Mouse (Mus musculus): ENCODE data around the gene Clec3b. TPM values are rescaled to one million over a fixed set of nuclear protein-coding genes. Genes with fewer than 3 reads are reported as not detected.

Clec3b gene
- polyA plus RNA-seq, 1 experiment, result not detected

DNA sequence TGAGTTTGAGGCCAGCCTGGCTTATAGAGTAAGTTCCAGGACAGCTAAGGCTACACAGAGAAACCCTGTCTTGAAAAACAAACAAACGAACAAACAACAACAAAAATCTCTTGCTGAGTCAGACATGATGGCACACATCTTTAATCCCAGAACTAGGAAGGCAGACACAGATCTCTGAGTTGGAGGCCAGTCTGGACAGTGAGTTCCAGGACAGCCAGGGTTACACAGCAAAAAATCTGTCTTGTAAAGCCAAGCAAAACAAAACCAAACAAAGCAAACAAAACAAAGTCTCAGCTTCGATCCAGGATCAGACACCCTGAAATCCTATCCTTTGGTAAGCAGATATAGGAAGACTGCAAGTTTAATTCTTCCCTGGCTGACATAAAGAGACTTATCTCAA is 11.0 kb downstream of the Clec3b start:
- peaks cover 2% of the 10 kb centered on the region for H3K4me1 ChIP-seq (ENCODE audit: control insufficient read depth, insufficient read depth, low read length)
- H3K27ac ChIP-seq (ENCODE audit: insufficient read depth, low read depth, low read length), result no peak overlapping the region
- no peak overlapping the region for H3K4me3 ChIP-seq (ENCODE audit: insufficient read depth, low read depth, low read length)
- 71% methylated on average over 2 of the region's 2 CpGs for WGBS
- no peak for TF ChIP-seq CTCF (IDR thresholded peaks at IDR 0.05; ENCODE audit: insufficient read depth, low read depth, low read length)
- no peak for TF ChIP-seq POLR2A (IDR thresholded peaks at IDR 0.05; ENCODE audit: insufficient read depth, low read depth, low read length)

DNA sequence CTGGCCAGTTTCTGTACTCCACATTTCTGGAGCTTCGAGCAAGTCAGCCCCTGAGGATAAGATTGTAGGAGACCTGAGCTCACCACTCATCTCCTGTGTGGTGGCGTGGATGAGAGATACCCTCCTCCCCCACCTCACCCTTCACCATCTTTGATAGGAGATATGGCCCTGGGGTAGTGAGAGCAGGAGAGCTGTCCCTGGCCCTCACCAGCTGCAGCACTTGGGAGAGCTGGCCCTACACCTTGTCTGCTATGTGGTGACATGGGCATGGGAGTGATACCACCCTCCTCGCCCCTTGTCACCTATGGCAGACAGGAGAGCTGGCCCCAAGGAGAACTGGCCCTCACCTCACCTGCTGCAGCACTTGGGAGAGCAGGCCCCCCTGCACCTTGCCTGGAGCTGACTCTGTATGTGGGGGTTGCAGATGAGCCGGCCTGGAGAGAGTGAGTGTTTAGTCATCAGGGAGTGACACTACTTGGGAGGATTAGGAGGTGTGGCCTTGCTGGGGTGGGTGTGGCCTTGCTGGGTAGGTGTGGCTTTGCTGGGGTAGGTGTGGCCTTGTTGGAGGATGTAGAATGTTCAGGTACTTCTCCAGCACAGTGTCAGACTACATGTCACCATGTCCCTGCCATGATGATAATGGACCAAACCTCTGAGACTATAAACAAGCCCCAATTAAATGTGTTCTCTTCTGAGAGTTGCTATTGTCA is 12.4 kb downstream of the Clec3b start:
- 83% methylated on average over 4 of the region's 4 CpGs for WGBS
- no peaks in the 10 kb centered on the region; the same call in 1 of the 2 replicates for H3K4me1 ChIP-seq (ENCODE audit: control insufficient read depth, insufficient read depth, low read length)
- H3K27ac ChIP-seq (ENCODE audit: insufficient read depth, low read depth, low read length), result no peak overlapping the region
- H3K4me3 ChIP-seq (ENCODE audit: insufficient read depth, low read depth, low read length), result no peak overlapping the region
- no peak for TF ChIP-seq POLR2A (IDR thresholded peaks at IDR 0.05; ENCODE audit: insufficient read depth, low read depth, low read length)

DNA sequence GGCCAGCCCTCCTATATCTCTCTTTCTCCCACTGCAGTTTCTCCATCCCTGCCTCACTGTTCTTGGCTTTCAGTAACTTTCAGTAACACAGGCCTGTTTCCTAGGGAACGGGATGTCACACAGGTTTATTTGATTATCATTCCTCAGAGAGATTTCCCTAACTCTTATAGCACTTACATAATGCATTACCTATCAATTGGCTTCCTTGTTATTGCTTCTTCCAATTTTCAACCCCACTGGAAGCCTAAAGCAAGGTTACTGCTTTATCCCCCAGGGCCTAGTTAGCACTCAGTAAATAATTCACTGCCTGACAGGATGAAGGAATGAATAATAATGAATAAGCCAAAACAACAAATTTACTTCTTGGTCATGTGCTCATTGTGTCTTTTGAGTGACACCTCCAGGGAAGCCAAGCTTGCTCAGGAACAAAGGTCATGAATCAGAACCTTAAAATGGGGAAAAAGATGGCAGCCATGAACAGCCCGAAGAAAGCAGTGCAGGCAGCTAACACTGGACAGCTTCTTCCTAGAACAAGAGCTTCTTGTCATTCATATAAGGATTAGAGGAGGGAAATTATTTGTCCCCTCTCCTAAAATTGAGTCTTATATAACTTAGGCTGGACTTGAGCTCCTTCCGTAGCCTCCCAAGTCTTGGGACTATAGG is 15.2 kb downstream of the Clec3b start:
- no peaks in the 10 kb centered on the region for H3K4me1 ChIP-seq (ENCODE audit: control insufficient read depth, insufficient read depth, low read length)
- no peak overlapping the region for H3K27ac ChIP-seq (ENCODE audit: insufficient read depth, low read depth, low read length)
- TF ChIP-seq POLR2A (IDR thresholded peaks at IDR 0.05; ENCODE audit: insufficient read depth, low read depth, low read length), result no peak
- no peak for TF ChIP-seq CTCF (IDR thresholded peaks at IDR 0.05; ENCODE audit: insufficient read depth, low read depth, low read length)
- no peak overlapping the region for H3K4me3 ChIP-seq (ENCODE audit: insufficient read depth, low read depth, low read length)
- 87% methylated on average over 3 of the region's 3 CpGs for WGBS

DNA sequence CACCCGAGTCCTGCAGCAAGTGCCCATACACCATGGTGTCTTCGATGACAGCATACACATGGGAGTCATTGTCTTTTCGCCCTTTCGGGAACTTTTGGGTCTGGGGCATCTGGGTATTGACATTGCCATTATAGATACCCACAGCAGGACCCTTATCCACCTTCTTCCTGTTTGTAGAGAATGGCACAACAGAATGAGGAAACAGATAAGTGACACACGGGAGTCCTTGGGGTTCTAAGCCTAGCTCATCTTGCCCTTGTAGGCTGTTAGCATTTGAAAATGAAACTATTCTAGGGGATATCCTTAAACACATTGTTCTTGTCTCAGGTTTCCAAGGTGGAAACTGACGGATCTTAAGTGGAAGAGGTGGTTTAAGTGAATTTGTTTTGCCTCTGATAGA is 23.0 kb downstream of the Clec3b start:
- no peak overlapping the region for H3K4me3 ChIP-seq (ENCODE audit: insufficient read depth, low read depth, low read length)
- TF ChIP-seq POLR2A (IDR thresholded peaks at IDR 0.05; ENCODE audit: insufficient read depth, low read depth, low read length), result no peak
- no peak for TF ChIP-seq CTCF (IDR thresholded peaks at IDR 0.05; ENCODE audit: insufficient read depth, low read depth, low read length)
- H3K4me1 ChIP-seq (ENCODE audit: control insufficient read depth, insufficient read depth, low read length), result peaks cover 3% of the 10 kb centered on the region; the same call in 1 of the 2 replicates
- no peak overlapping the region for H3K27ac ChIP-seq (ENCODE audit: insufficient read depth, low read depth, low read length)
- WGBS, result 91% methylated on average over 6 of the region's 6 CpGs

DNA sequence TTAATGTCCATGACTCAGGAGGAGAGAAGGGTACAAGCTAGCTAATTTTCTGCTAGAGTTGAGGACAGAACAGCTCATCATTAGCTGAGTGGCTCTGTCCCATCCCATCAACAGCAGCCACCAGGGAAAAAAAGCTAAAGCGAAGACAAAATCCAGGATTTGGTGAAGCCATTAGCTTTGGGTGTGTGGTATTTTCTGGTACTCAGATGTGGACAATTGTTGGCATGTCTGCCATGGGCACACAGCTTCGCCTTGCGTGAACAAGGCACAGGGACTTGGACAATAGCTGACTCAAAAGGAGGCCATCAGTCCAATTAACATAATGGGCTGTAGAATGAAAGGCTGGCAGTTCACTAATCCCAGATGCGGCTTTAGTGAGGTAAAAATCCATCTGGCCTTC is 23.6 kb downstream of the Clec3b start:
- Histone ChIP-seq H3K4me3 (ENCODE audit: insufficient read depth, low read depth, low read length) (no peak overlapping the region), H3K27ac (ENCODE audit: insufficient read depth, low read depth, low read length) (no peak overlapping the region), H3K4me1 (ENCODE audit: control insufficient read depth, insufficient read depth, low read length) (peaks cover 3% of the 10 kb centered on the region; the same call in 1 of the 2 replicates)
- TF ChIP-seq POLR2A (IDR thresholded peaks at IDR 0.05; ENCODE audit: insufficient read depth, low read depth, low read length), result no peak
- TF ChIP-seq CTCF (IDR thresholded peaks at IDR 0.05; ENCODE audit: insufficient read depth, low read depth, low read length), result no peak
- WGBS, result 68% methylated on average over 4 of the region's 4 CpGs

DNA sequence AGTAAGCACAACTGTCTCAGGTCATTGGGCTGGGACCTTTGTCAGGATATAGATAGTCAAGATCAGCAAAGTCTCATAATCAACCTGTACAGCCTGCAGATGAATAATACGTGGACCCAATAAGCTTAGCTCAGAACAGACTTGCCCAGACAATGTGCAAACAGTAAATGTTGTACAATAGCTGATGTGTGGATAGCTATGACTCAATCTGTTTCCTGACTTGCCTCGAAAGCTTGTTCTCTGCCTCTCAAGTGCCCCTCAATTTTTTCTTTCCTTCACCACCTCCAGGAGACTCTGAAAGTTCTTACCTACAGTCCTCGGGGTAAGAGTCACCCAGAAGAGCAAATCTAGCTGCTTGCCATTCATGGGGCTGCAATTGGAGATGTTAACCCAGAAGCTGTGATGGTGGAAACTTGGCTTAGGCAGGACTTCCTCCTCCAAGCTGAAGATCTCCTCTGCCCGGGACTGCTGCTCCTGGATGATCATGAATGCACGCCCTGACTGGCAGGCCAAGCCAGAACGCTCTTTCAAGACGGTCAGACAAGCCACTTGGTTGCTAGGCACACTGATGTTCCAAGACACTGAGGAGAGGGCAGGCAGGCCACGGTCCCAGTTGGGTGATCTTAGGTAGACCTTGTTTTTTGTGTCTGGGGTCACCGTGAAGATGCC is 26.8 kb downstream of the Clec3b start:
- WGBS, result 83% methylated on average over 9 of the region's 9 CpGs
- no peak for TF ChIP-seq CTCF (IDR thresholded peaks at IDR 0.05; ENCODE audit: insufficient read depth, low read depth, low read length)

DNA sequence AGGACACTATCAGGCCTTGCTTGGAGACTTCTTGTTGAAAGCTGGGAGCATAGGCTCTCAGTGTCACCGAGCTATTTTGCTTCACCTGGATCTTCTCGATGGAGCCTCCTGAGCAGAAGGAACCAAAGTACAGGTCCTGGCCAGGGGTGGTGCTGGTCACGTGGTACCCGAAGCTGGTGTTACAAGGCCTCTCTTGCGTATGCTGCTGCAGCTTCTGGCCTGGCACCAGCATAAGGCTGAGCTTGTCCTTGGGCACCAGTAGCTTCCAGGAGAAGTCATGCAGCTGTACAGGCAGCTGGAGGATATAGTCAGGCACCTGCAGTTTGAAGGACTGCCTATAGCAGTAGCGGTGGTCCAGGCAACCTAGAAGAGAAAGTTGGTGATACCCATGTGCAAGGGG is 29.3 kb downstream of the Clec3b start:
- H3K27ac ChIP-seq (ENCODE audit: insufficient read depth, low read depth, low read length), result no peak overlapping the region
- H3K4me1 ChIP-seq (ENCODE audit: control insufficient read depth, insufficient read depth, low read length), result no peaks in the 10 kb centered on the region
- 93% methylated on average over 6 of the region's 6 CpGs for WGBS

More for the DNA sequence above, 26.8 kb downstream of the Clec3b start:
- H3K4me3 ChIP-seq (ENCODE audit: insufficient read depth, low read depth, low read length), result no peak overlapping the region
- H3K27ac ChIP-seq (ENCODE audit: insufficient read depth, low read depth, low read length), result no peak overlapping the region
- peaks cover 3% of the 10 kb centered on the region; the same call in 1 of the 2 replicates for H3K4me1 ChIP-seq (ENCODE audit: control insufficient read depth, insufficient read depth, low read length)

DNA sequence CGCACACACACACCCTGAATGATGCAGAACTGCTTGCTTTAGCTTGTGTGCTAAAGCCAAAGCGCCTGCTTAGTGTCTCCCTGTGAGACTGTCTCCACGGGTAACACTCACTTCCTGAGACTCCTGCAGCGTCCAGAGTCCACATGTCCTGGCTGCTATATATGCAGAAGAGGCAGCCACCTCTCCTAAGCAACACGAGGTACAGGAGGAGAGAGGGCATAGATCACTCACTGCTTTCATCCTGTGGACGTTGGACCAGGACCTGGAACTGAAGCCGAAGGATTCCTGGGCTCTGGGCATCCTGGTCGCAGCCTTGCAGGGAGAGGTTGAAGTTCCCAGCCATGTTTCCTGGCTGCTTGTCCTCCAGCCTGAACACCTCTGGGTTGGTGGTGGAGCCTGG is 32.5 kb downstream of the Clec3b start:
- WGBS, result 84% methylated on average over 8 of the region's 8 CpGs
- no peak overlapping the region for H3K4me3 ChIP-seq (ENCODE audit: insufficient read depth, low read depth, low read length)
- H3K4me1 ChIP-seq (ENCODE audit: control insufficient read depth, insufficient read depth, low read length), result no peaks in the 10 kb centered on the region
- no peak overlapping the region for H3K27ac ChIP-seq (ENCODE audit: insufficient read depth, low read depth, low read length)
- TF ChIP-seq CTCF (IDR thresholded peaks at IDR 0.05; ENCODE audit: insufficient read depth, low read depth, low read length) (no peak), POLR2A (IDR thresholded peaks at IDR 0.05; ENCODE audit: insufficient read depth, low read depth, low read length) (no peak)

More for the DNA sequence above, 29.3 kb downstream of the Clec3b start:
- no peak for TF ChIP-seq CTCF (IDR thresholded peaks at IDR 0.05; ENCODE audit: insufficient read depth, low read depth, low read length)
- no peak for TF ChIP-seq POLR2A (IDR thresholded peaks at IDR 0.05; ENCODE audit: insufficient read depth, low read depth, low read length)
- no peak overlapping the region for H3K4me3 ChIP-seq (ENCODE audit: insufficient read depth, low read depth, low read length)

DNA sequence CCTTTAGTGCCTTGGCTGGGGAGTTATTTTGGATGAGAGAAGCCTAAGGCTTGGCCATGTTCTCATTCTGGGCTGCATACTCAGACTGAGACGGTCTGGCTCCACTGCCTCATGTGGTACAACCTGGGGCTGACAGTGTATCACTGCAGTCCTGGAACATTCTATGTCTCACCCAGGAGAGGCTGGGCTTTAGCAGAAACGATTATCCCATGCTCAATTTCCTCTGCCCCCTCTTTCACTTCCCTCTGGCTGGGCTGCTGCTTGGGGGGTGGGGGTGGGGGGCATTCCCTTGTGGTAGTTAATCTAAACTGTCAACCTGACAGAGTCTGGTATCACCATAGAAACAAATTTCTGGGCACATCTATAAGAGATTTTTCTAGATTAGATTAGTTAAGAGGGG is 34.8 kb downstream of the Clec3b start:
- H3K4me1 ChIP-seq (ENCODE audit: control insufficient read depth, insufficient read depth, low read length), result no peaks in the 10 kb centered on the region
- no peak overlapping the region for H3K27ac ChIP-seq (ENCODE audit: insufficient read depth, low read depth, low read length)
- WGBS, result 54% methylated on average over 2 of the region's 2 CpGs
- H3K4me3 ChIP-seq (ENCODE audit: insufficient read depth, low read depth, low read length), result no peak overlapping the region
- TF ChIP-seq POLR2A (IDR thresholded peaks at IDR 0.05; ENCODE audit: insufficient read depth, low read depth, low read length), result no peak

All from olfactory bulb, adult 2 months (tissue).